Mouse (Mus musculus): ENCODE measurements around the gene Olfr247. TPM values are rescaled to one million over a fixed set of nuclear protein-coding genes. Genes with fewer than 3 reads are reported as not detected.

Gene Olfr247
- not detected in 2 replicates for polyA plus RNA-seq (2015; fragmentation: Nextera tagmentation; extraction: Ambion mirVana)

GRCm38 (mm10) chr10:129976040-129976439, at the start of gene Olfr247:
Gene Olfr247, minus strand, starts transcription at chr10:129976140.

DNA sequence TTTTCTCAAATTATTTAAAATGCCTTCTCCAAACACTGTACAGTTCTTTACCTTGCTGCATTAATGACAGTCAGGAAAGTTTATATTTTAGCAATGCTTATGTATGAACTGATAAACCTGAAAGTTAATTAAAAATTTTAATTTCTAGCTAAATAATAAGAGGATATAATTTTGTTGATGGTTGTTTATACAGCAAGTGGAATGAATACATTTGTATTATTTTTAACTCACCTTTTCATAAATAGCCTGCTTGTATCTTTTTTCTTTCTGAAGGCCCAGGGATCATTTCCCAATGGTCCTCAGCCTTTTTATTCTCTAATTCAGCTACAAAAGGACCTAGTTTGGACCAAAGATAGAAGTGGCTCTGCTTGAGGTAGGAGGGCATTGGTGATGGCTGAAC, 36.4 kb upstream of the Olfr247 start, which contains the start of gene Olfr820:
Olfr820 (plus strand) TSS at position 301 of the 400 bp plus-strand sequence.

DNA sequence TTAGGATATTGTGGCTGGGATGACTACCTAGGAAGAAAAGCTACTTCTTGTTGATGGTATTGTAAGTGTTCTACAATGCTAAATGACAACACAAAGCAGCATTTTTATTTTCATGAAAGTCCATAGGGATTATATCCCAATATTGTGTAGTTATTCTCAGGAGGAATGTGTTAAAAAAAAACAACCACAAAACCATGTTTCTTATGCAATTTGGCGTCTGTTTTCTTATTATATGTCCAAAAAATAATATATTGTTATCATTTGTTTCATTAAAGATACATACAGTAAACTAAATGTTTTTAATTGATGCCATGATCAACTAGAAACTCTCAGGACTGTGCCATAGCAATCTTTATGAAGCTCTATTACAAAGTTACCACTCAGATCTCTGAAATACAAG, 9.0 kb upstream of the Olfr247 start, which contains the start of gene Gm10310:
Gm10310 (minus strand) TSS at position 101 of the 400 bp plus-strand sequence.

GRCm38 (mm10) chr10:129967166-129967565, 8.8 kb downstream of the Olfr247 start, which contains the start of gene Olfr819:
Gene Olfr819, minus strand, starts transcription at chr10:129967266.

DNA sequence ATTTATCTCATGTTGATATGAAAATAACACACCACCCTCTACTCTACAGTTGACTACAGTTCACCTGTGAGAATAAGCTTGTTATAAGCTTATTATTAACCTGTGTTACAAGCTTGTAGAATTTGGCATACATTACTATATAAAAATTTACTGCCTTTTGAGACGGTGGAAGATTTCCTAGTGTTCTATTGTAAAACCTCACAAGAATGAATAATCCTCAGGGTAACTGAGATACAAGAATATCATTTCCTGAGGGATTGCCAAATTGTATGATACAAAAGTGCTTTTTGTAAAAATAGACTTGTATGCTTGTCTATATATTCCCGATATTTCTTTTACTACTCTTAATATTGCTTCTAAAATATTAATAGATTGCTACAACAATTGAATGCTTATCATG, 26.9 kb downstream of the Olfr247 start, which contains the start of gene Olfr818:
Olfr818 (minus strand) TSS at position 101 of the 400 bp plus-strand sequence.

Other genes starting within 250 kb of the Olfr247 start
- not detected in 2 replicates for gene Olfr805, start 246.8 kb downstream of the Olfr247 start, polyA plus RNA-seq (2015; fragmentation: Nextera tagmentation; extraction: Ambion mirVana)
- gene Olfr806, start 234.2 kb downstream of the Olfr247 start, polyA plus RNA-seq (2015; fragmentation: Nextera tagmentation; extraction: Ambion mirVana) = not detected in 2 replicates
- gene Olfr807, start 218.3 kb downstream of the Olfr247 start, polyA plus RNA-seq (2015; fragmentation: Nextera tagmentation; extraction: Ambion mirVana) = not detected in 2 replicates
- not detected in 2 replicates for gene Olfr808, start 210.7 kb downstream of the Olfr247 start, polyA plus RNA-seq (2015; fragmentation: Nextera tagmentation; extraction: Ambion mirVana)
- gene Olfr809, start 201.5 kb downstream of the Olfr247 start, polyA plus RNA-seq (2015; fragmentation: Nextera tagmentation; extraction: Ambion mirVana) = not detected in 2 replicates
- not detected in 2 replicates for gene Olfr810, start 181.2 kb downstream of the Olfr247 start, polyA plus RNA-seq (2015; fragmentation: Nextera tagmentation; extraction: Ambion mirVana)
- gene Olfr811, start 171.7 kb downstream of the Olfr247 start, polyA plus RNA-seq (2015; fragmentation: Nextera tagmentation; extraction: Ambion mirVana) = not detected in 2 replicates
- gene Olfr812, start 130.0 kb downstream of the Olfr247 start, polyA plus RNA-seq (2015; fragmentation: Nextera tagmentation; extraction: Ambion mirVana) = not detected in 2 replicates
- not detected in 2 replicates for gene Olfr813, start 120.8 kb downstream of the Olfr247 start, polyA plus RNA-seq (2015; fragmentation: Nextera tagmentation; extraction: Ambion mirVana)
- gene Olfr814, start 96.3 kb downstream of the Olfr247 start, polyA plus RNA-seq (2015; fragmentation: Nextera tagmentation; extraction: Ambion mirVana) = not detected in 2 replicates
- gene Olfr815, start 70.3 kb downstream of the Olfr247 start, polyA plus RNA-seq (2015; fragmentation: Nextera tagmentation; extraction: Ambion mirVana) = not detected in 2 replicates
- gene Olfr816, start 60.5 kb downstream of the Olfr247 start, polyA plus RNA-seq (2015; fragmentation: Nextera tagmentation; extraction: Ambion mirVana) = not detected in 2 replicates
- not detected in 2 replicates for gene Olfr818, start 27.0 kb downstream of the Olfr247 start, polyA plus RNA-seq (2015; fragmentation: Nextera tagmentation; extraction: Ambion mirVana)
- not detected in 2 replicates for gene Olfr819, start 8.9 kb downstream of the Olfr247 start, polyA plus RNA-seq (2015; fragmentation: Nextera tagmentation; extraction: Ambion mirVana)
- not detected in 2 replicates for gene Gm10310, start 8.9 kb upstream of the Olfr247 start, polyA plus RNA-seq (2015; fragmentation: Nextera tagmentation; extraction: Ambion mirVana)
- gene Olfr820, start 36.5 kb upstream of the Olfr247 start, polyA plus RNA-seq (2015; fragmentation: Nextera tagmentation; extraction: Ambion mirVana) = not detected in 2 replicates
- gene Olfr821, start 54.2 kb upstream of the Olfr247 start, polyA plus RNA-seq (2015; fragmentation: Nextera tagmentation; extraction: Ambion mirVana) = not detected in 2 replicates
- gene Olfr822, start 95.1 kb upstream of the Olfr247 start, polyA plus RNA-seq (2015; fragmentation: Nextera tagmentation; extraction: Ambion mirVana) = not detected in 2 replicates
- gene Olfr823, start 139.2 kb upstream of the Olfr247 start, polyA plus RNA-seq (2015; fragmentation: Nextera tagmentation; extraction: Ambion mirVana) = not detected in 2 replicates
- not detected in 2 replicates for gene Olfr824, start 153.9 kb upstream of the Olfr247 start, polyA plus RNA-seq (2015; fragmentation: Nextera tagmentation; extraction: Ambion mirVana)
- not detected in 2 replicates for gene Olfr825, start 190.6 kb upstream of the Olfr247 start, polyA plus RNA-seq (2015; fragmentation: Nextera tagmentation; extraction: Ambion mirVana)
- gene Olfr826, start 208.0 kb upstream of the Olfr247 start, polyA plus RNA-seq (2015; fragmentation: Nextera tagmentation; extraction: Ambion mirVana) = not detected in 2 replicates
- not detected in 2 replicates for gene Olfr827, start 238.3 kb upstream of the Olfr247 start, polyA plus RNA-seq (2015; fragmentation: Nextera tagmentation; extraction: Ambion mirVana)